Mouse (Mus musculus) CH12F3 (cell line): ENCODE data around the gene Ccdc185.

Source experiments
- in situ Hi-C: fragments of 300-500 bp; cut with MboI; formaldehyde crosslinking; loops from 2 replicates; pipeline ENCODE4 v1.14.3; 2020; ENCODE audit warnings: low sequenced_read_pairs

The Ccdc185 gene

GRCm38 (mm10) chr1:182749080-182749479 lies at the start of gene Ccdc185:
Gene Ccdc185 (minus strand): TSS chr1:182749180.
- in situ Hi-C loops, result no loop called here

- in situ Hi-C loops, result no loop called here
These were observed 48.1 kb upstream of the Ccdc185 start for GRCm38 (mm10) chr1:182797048-182797447.

- in situ Hi-C loops, result no loop called here
These were observed 45.6 kb upstream of the Ccdc185 start for GRCm38 (mm10) chr1:182794628-182795027.

DNA sequence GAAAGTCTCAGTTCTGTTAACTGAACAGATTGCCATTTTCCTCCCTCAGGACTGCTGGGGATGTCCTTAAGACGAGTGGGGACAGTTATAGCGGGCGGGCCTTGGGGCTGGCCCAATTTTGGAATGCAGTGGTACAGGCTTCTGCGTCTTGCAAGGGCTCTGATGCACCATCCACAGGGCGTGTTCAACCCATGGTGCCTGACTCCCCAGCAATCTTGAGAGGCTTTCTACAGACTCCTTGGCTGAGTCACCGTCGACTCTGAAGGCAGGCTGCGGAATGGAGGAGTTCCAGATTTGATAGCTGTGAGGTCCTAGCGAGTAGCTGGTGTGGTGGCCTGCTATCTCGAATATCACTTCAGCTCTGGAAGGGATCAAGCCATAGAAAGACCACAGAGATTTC lies 45.2 kb upstream of the Ccdc185 start:
- in situ Hi-C loops, result no loop called here

- in situ Hi-C loops, result no loop called here
These were observed 43.6 kb upstream of the Ccdc185 start for GRCm38 (mm10) chr1:182792521-182793071.

- in situ Hi-C loops, result no loop called here
These were observed 39.9 kb upstream of the Ccdc185 start for GRCm38 (mm10) chr1:182788896-182789295.

DNA sequence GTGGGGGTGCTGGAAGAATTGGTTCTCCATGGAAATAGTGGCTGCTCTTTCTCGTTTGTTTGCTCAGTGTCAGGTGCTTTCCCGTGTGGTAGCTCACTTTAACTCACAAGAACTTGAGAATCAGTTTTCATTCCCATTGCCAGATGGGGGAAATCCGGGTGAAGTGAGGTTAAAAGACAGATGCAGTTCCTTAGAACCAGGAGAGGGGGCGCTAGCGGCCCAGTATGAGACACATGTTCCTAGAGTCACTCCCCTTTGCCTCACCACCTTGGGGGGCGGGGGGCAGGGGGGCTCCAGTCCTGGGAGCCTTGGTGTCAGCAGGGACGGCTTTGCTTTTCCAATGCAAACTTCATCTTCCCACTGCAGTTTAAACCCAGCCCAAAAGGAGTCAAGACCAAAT lies 38.0 kb upstream of the Ccdc185 start:
- in situ Hi-C loops, result no loop called here

- in situ Hi-C loops, result no loop called here
These were observed 36.5 kb upstream of the Ccdc185 start for GRCm38 (mm10) chr1:182785504-182785903.

GRCm38 (mm10) chr1:182784784-182785183 lies 35.8 kb upstream of the Ccdc185 start:
- in situ Hi-C loops, result no loop called here

GRCm38 (mm10) chr1:182783774-182784173 lies 34.8 kb upstream of the Ccdc185 start:
- in situ Hi-C loops, result no loop called here

- in situ Hi-C loops, result no loop called here
These were observed 30.1 kb upstream of the Ccdc185 start for GRCm38 (mm10) chr1:182779024-182779520.

GRCm38 (mm10) chr1:182778225-182778624 lies 29.2 kb upstream of the Ccdc185 start:
- in situ Hi-C loops, result no loop called here

GRCm38 (mm10) chr1:182776749-182777410 lies 27.9 kb upstream of the Ccdc185 start:
- in situ Hi-C loops, result no loop called here

DNA sequence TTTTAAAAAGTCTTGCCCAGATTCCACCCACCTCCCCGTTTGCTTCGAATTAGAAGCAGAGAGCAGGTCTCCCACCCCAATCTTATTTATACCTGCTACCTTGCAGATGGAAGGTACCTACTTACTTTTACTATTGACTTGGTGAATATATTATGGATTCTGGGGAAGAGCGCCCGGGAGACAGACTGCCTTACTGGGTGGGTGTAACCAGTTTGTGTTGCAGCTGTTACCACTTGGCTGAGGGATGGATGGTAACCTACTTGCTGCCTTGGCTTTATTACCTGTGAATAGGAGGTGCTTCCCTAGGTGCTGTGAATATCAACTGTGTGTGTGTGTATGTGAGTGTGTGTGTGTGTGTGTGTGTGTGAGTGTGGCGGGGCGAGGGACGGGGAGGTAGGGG lies 26.6 kb upstream of the Ccdc185 start:
- in situ Hi-C loops, result no loop called here

GRCm38 (mm10) chr1:182764541-182765281 lies 15.7 kb upstream of the Ccdc185 start:
- in situ Hi-C loops, result no loop called here

DNA sequence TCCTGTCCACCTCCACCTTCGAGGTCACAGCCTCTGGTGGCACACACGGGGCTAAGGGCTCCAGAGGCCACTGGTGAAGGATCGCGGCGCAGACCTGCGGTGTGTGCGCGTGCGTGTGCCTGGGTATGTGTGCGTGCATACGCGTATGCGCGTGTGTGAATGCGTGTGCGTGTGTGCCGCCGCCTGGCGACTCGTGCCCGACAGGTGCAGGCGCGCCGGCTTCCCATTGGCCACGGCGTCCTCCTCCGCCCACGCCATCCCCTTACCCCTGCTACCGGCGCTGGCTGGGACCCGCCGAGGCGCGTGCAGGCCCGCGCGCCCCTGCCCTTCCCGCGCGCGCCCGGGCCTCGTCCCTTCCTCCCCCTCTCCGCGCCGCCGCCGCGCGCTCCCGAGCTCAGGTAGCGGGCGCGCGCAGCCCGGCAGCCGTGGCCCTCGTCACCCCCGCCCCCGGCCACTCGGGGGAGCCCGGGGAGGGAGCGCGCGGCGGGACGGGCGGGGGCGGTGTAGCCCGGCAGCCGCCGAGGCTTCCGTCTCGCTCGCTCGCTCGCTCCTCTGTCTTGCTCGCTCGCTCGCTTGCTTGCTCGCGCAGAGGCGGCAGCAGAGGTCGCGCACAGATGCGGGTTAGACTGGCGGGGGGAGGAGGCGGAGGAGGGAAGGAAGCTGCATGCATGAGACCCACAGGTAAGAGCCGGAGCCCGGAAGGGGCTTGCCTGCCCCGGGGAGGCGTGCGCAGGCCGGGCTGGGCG lies 14.9 kb upstream of the Ccdc185 start, which contains the start of gene Susd4:
TSS of gene Susd4 (plus strand) at position 145 of the 746 bp plus-strand sequence.
- in situ Hi-C loops, result no loop called here

- in situ Hi-C loops, result no loop called here
These were observed 14.3 kb upstream of the Ccdc185 start for GRCm38 (mm10) chr1:182763191-182763715.

DNA sequence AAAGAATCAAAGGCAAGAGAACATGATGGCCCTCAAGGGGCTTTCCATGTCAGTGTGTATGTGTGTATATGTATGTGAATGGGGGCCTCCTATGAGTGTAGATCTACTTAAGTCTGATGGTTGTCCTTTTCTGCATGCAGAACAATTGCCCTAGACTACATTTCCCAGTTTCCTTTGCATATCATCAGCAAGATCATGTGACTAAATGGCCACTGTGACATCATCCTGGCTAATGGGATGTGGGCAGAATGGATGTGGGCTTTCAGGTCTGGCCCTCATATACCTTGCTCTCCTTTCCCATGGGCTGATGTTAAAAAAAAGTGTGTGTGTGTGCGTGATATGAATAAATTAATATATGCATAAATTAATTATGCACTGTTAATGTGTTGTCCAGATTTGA lies 9.8 kb upstream of the Ccdc185 start:
- in situ Hi-C loops, result no loop called here

DNA sequence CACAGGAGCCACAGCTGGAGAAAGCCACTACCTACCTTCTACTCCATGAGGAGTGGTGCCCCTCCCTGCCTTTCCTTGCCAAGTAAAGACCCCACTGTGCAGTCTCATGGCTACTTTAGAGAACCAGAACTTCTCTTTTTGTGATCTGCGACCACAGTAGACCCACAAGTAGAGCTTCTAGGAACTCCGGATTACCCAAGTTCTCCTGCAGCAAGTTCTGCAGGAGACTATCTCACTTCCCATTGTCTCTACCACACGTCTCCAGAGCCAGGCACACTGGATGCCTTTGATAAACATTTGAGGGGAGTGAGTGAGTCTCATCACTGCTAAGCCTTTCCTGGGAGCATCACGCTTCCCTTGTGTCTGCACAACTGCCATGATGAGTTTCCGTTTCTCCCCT lies 5.9 kb upstream of the Ccdc185 start:
- in situ Hi-C loops, result no loop called here

DNA sequence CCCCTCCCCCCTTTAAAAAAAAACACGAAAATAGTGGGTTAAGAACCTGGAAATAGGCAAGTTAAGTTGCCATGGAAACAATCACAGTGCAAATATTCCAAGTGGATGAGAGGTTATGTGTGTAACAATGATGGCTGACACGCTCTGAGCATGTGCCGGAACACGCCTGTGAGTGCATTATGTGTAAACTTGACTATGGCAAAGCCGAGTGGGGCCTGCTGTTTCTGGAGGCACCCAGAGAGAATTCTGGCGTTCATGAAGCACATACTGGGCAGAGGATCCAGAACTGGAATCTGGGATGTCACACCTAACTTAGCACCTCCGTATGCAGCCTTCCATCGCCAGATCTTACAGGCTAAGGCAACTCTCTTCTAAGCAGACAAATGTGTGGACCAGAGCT lies 4.7 kb upstream of the Ccdc185 start:
- in situ Hi-C loops, result no loop called here

DNA sequence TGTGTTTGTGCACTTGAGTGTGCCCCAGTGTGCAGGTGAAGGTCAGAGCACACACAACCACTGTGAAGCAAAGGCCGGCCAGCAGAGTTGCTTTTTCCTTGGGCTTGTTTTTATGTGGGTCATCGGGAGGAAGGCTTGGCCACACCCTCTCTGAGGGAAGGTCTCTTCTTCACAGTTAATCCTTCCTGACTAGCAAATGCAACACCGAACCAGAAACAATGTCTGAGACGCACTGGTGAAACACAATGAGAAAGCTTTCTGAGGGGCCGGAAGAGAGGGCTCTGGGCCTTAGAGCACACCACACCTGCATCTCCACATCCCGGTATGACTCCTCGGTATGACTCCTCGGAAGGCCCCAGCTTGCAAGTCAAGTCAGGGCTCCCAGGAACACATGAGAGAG lies 2.3 kb upstream of the Ccdc185 start:
- in situ Hi-C loops, result no loop called here
